Mouse (Mus musculus) monocyte, adult 5-6 weeks (primary cell): ENCODE measurements around the gene Ralgps2. TPM values are rescaled to one million over a fixed set of nuclear protein-coding genes. Genes with fewer than 3 reads are reported as not detected.

Source experiments
- ATAC-seq: fragments of 153-309, 156-312 bp; replicated peaks from 2 replicates; pipeline ENCODE4 v1.8.0; 2017; ENCODE audit warnings: mild to moderate bottlenecking; ENCODE audit not compliant: low TSS enrichment, insufficient number of reproducible peaks, severe bottlenecking, poor library complexity, low FRiP score
- total RNA-seq: library from RNA; stranded (forward); fragments of 200-1000, 200-491, 200-594 nt; gene quantifications from 3 replicates; pipeline ENCODE4 v1.2.3, GENCODE M21; 2017

The Ralgps2 gene
- total RNA-seq, 1 experiment from 2014 or later, result 65.5 TPM

- no peak for ATAC-seq
These were observed 184.6 kb downstream of the Ralgps2 start for GRCm38 (mm10) chr1:156754608-156755413.

Other genes starting within 250 kb of the Ralgps2 start
- 41.8 to 53.3 TPM (median 41.9 TPM) in 3 replicates for gene Fam20b, start 220.5 kb downstream of the Ralgps2 start, total RNA-seq
- gene Angptl1, start 101.1 kb downstream of the Ralgps2 start, total RNA-seq, result not detected in 3 replicates
- gene Tex35, start 169.1 kb upstream of the Ralgps2 start, total RNA-seq, result not detected in 3 replicates